Mouse (Mus musculus) erythroblast, embryonic 14.5 days (primary cell): ENCODE data around the gene Nhsl1. TPM values are rescaled to one million over a fixed set of nuclear protein-coding genes. Genes with fewer than 3 reads are reported as not detected.

Source experiments
- H3K27me3 ChIP-seq: 2 replicates; pipeline ENCODE4 v1.6.1; 2012; ENCODE audit warnings: inconsistent platforms; ENCODE audit not compliant: control insufficient read depth
- H3K36me3 ChIP-seq: 2 replicates; pipeline ENCODE4 v1.6.1; 2012; ENCODE audit warnings: mild to moderate bottlenecking, inconsistent platforms; ENCODE audit not compliant: control insufficient read depth
- H3K4me1 ChIP-seq: 2 replicates; pipeline ENCODE4 v1.6.1; 2012; ENCODE audit warnings: inconsistent platforms; ENCODE audit not compliant: control insufficient read depth
- H3K4me3 ChIP-seq: replicated peaks from 2 replicates; pipeline ENCODE3; 2012; ENCODE audit warnings: moderate library complexity, mild to moderate bottlenecking, inconsistent platforms
- H3K9me3 ChIP-seq: 2 replicates; pipeline ENCODE4 v1.6.1; 2012; ENCODE audit warnings: low read length, inconsistent platforms, mixed read lengths; ENCODE audit not compliant: control insufficient read depth
- GATA1 ChIP-seq: IDR thresholded peaks from 2 replicates; pipeline ENCODE4 v1.6.1; 2012; ENCODE audit warnings: low read length, inconsistent platforms, mixed read lengths
- TAL1 ChIP-seq: IDR thresholded peaks from 3 replicates; pipeline ENCODE4 v1.6.1; 2012; ENCODE audit warnings: low read length, inconsistent platforms, mixed read lengths
- polyA plus RNA-seq: library from polyadenylated mRNA; stranded (reverse); fragments of >175 nt; gene quantifications from 2 replicates; pipeline ENCODE4 v1.2.3, GENCODE M21; 2012

Nhsl1 gene
- polyA plus RNA-seq, 1 experiment, result not detected

- TF ChIP-seq TAL1 (no peak), GATA1 (no peak)
- H3K9me3 ChIP-seq, result no peaks in the 10 kb centered on the region
- no peaks in the 10 kb centered on the region for H3K36me3 ChIP-seq
- H3K27me3 ChIP-seq, result no peaks in the 10 kb centered on the region
- no peak overlapping the region for H3K4me3 ChIP-seq
- H3K4me1 ChIP-seq, result no peaks in the 10 kb centered on the region
Observed at GRCm38 (mm10) chr10:18339386-18339785, 20.6 kb downstream of the Nhsl1 start.

DNA sequence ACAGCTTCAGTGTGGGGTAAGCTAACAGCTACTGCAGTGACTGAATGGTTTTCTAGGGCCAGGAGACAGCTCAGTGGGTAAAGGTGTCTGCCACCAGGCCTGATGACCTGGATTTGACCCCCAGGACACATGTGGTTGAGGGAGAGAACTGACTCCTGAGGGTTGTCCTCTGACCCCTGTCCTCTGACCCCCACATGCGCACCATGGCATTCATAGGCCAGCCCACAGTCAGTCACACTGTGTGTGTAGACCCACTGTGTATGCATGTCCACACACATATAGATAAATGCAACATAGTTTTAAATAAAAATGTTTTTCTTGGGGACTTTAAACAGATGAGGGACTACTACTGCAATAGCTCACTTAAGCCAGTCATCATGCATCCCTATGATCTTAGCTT is 22.1 kb downstream of the Nhsl1 start:
- Histone ChIP-seq H3K4me3 (no peak overlapping the region), H3K27me3 (no peaks in the 10 kb centered on the region), H3K4me1 (no peaks in the 10 kb centered on the region), H3K36me3 (no peaks in the 10 kb centered on the region), H3K9me3 (no peaks in the 10 kb centered on the region)
- TF ChIP-seq TAL1, result no peak
- TF ChIP-seq GATA1, result no peak

DNA sequence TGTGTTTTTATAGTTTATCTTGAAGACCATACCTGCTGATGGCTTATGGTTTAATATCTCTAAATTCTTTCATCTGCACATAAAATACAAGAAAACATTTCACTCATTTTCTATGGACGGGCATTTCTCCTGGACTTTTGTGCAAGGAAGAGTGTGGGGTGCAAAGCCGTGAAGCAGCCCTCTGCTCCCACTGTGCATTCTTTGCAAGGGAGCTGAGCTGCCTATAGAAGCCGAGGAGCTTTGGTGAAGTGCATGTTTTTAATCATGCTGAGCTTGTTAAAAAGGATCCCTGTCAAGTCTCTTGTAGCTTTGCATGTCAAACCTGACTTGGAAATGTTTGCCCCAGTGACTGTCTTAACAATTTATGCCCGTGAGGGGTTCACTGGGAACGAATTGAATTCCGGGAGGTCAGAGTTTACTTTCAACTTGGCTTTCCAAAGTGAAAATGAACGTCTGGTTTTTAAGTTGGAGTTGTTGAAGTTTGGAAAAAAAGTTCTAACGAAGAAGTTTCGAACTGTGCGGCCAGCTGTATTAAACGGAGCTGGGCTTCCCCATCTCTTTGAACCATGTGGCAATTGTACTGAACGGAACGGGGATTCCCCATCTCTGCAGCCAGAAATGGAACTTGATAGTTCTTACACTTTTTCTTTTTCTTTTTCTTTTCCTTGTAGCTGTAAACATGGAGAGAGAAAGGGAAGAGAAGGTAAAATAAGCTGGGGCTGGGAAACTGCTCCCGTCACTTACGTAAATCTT is 22.8 kb downstream of the Nhsl1 start:
- no peak overlapping the region for H3K4me3 ChIP-seq
- H3K9me3 ChIP-seq, result no peaks in the 10 kb centered on the region
- H3K27me3 ChIP-seq, result no peaks in the 10 kb centered on the region
- TF ChIP-seq GATA1, result no peak
- no peak for TF ChIP-seq TAL1
- no peaks in the 10 kb centered on the region for H3K36me3 ChIP-seq
- H3K4me1 ChIP-seq, result no peaks in the 10 kb centered on the region

DNA sequence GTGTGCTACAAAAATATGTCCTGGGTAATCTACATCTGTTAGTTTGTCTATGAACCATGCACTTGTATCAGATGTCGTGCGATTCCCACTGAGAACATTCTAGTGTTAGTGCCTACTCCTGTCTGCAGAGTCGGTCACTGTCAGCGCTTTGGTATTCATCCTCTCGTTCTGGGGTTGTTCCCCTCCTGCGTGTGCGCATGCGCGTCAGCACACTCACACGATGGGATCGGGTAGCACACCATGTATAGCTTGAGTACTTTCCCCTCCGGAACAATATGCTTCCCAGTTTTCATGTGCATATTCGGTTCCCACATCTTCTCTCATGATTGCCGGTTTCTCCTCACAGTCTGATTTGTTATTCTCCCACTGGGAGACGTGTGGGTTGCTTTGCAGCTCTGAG is 28.4 kb downstream of the Nhsl1 start:
- Histone ChIP-seq H3K9me3 (no peaks in the 10 kb centered on the region), H3K4me1 (no peaks in the 10 kb centered on the region), H3K4me3 (no peak overlapping the region), H3K36me3 (no peaks in the 10 kb centered on the region), H3K27me3 (no peaks in the 10 kb centered on the region)
- TF ChIP-seq TAL1 (no peak), GATA1 (no peak)

DNA sequence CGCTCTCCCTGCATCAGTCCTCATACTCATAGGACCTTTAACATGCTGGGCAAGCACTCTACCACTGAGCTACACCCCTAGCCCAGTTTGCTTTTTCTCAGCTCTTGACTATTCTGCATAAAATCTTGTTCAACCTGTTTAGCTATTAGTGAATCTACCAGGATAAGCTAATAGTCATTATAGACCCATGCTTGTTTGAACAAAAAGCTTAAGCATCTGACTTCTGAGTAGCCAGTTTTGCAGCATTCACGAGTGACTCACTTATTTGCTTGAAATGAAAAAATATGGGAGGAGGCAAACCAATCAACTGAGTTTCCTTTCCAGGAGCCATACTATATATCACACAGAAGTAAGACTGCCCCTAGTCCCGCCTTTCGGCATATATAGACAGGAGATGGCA is 32.0 kb downstream of the Nhsl1 start:
- Histone ChIP-seq H3K4me3 (no peak overlapping the region), H3K36me3 (no peaks in the 10 kb centered on the region), H3K27me3 (no peaks in the 10 kb centered on the region), H3K4me1 (no peaks in the 10 kb centered on the region), H3K9me3 (no peaks in the 10 kb centered on the region)
- no peak for TF ChIP-seq GATA1
- TF ChIP-seq TAL1, result no peak

- no peaks in the 10 kb centered on the region for H3K9me3 ChIP-seq
- no peaks in the 10 kb centered on the region for H3K36me3 ChIP-seq
- no peaks in the 10 kb centered on the region for H3K27me3 ChIP-seq
- H3K4me1 ChIP-seq, result no peaks in the 10 kb centered on the region
- H3K4me3 ChIP-seq, result no peak overlapping the region
- TF ChIP-seq TAL1 (no peak), GATA1 (no peak)
Observed at GRCm38 (mm10) chr10:18352937-18353336, 34.2 kb downstream of the Nhsl1 start.

DNA sequence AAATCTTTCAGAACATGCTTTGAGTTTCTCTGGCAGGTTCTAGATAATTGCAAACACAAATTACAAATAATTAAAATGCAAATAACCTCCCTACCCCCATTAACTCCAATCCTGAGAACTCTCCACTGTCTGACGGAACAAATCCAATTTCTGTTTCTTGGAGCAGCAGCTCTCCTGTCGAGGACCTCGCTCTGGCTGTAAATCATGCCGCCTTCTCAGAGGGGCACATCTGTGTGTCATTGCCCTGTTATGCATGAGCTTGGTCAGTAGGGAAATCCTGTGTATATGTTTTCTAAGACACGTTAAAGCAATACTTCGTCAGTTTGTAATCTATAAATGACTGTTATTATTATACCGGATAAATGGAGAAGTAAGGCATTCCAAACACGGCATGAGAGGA is 35.3 kb downstream of the Nhsl1 start:
- no peak for TF ChIP-seq TAL1
- no peak for TF ChIP-seq GATA1
- H3K9me3 ChIP-seq, result no peaks in the 10 kb centered on the region
- H3K4me3 ChIP-seq, result no peak overlapping the region
- no peaks in the 10 kb centered on the region for H3K27me3 ChIP-seq
- H3K36me3 ChIP-seq, result no peaks in the 10 kb centered on the region
- no peaks in the 10 kb centered on the region for H3K4me1 ChIP-seq

- Histone ChIP-seq H3K9me3 (no peaks in the 10 kb centered on the region), H3K27me3 (no peaks in the 10 kb centered on the region), H3K4me3 (no peak overlapping the region), H3K36me3 (no peaks in the 10 kb centered on the region), H3K4me1 (no peaks in the 10 kb centered on the region)
- TF ChIP-seq TAL1 (no peak), GATA1 (no peak)
Observed at GRCm38 (mm10) chr10:18356461-18356860, 37.7 kb downstream of the Nhsl1 start.

DNA sequence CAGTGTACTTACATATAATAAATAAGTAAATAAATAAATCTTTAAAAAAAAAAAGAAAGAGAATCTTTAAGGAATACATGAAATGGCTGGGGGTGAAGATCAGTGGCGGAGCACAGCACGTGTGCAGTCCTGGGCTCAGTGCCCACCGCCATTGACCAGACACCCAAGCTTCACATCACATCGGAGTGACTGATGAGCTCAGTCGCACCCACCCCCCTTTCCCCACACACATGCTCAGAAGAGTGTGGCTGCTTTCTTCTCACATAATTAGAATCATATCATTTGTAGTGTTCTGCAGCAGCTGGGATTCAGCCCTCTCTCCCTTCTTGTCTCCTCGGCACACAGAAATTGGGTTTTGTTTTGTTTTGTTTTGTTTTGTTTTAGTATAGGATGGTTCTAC is 38.4 kb downstream of the Nhsl1 start:
- no peaks in the 10 kb centered on the region for H3K27me3 ChIP-seq
- H3K4me3 ChIP-seq, result no peak overlapping the region

GRCm38 (mm10) chr10:18358461-18358860 is 39.7 kb downstream of the Nhsl1 start:
- no peak for TF ChIP-seq TAL1
- TF ChIP-seq GATA1, result no peak
- Histone ChIP-seq H3K36me3 (no peaks in the 10 kb centered on the region), H3K4me1 (no peaks in the 10 kb centered on the region), H3K4me3 (no peak overlapping the region), H3K9me3 (no peaks in the 10 kb centered on the region), H3K27me3 (no peaks in the 10 kb centered on the region)

More for the DNA sequence above, 38.4 kb downstream of the Nhsl1 start:
- Histone ChIP-seq H3K4me1 (no peaks in the 10 kb centered on the region), H3K36me3 (no peaks in the 10 kb centered on the region), H3K9me3 (no peaks in the 10 kb centered on the region)
- TF ChIP-seq GATA1 (no peak), TAL1 (no peak)
